Mouse (Mus musculus) heart, embryonic 16.5 days (tissue): ENCODE results near the gene Abhd12b. TPM values are rescaled to one million over a fixed set of nuclear protein-coding genes. Genes with fewer than 3 reads are reported as not detected.
"Not testable (repeated sequence)": the region's sequence is repeated elsewhere in the genome, so short reads cannot be mapped to it uniquely, and the experiment has no call there.

ENCODE experiments used
- ATAC-seq: fragments of 200-750 bp; cut with Nextera tagmentation; replicated peaks from 2 replicates; pipeline ENCODE4 v1.8.0; 2017; ENCODE audit warnings: moderate number of reproducible peaks; ENCODE audit not compliant: insufficient read depth, low FRiP score; ENCODE audit errors: extremely low read depth
- H3K27ac ChIP-seq: fragments of 300-500 bp; sonication (generic); 2 replicates; pipeline ENCODE4 v1.5.1; 2014; ENCODE audit warnings: mild to moderate bottlenecking, low read length, control low read depth, moderate library complexity
- H3K27me3 ChIP-seq: fragments of 300-500 bp; sonication (generic); 2 replicates; pipeline ENCODE4 v1.6.1; 2014; ENCODE audit warnings: low read length, mixed read lengths; ENCODE audit not compliant: control insufficient read depth, insufficient read depth
- H3K36me3 ChIP-seq: fragments of 300-500 bp; sonication (generic); 2 replicates; pipeline ENCODE4 v1.6.1; 2014; ENCODE audit not compliant: control insufficient read depth, insufficient read depth
- H3K4me1 ChIP-seq: fragments of 300-500 bp; sonication (generic); 2 replicates; pipeline ENCODE4 v1.6.1; 2014; ENCODE audit warnings: low read length, mixed read lengths; ENCODE audit not compliant: control insufficient read depth, insufficient read depth
- H3K4me2 ChIP-seq: fragments of 300-500 bp; sonication (generic); 2 replicates; pipeline ENCODE4 v1.6.1; 2014; ENCODE audit warnings: low read depth, mild to moderate bottlenecking, control low read depth, low read length
- H3K4me3 ChIP-seq: fragments of 300-500 bp; sonication (generic); 2 replicates; pipeline ENCODE4 v1.5.1; 2014; ENCODE audit warnings: mild to moderate bottlenecking, control low read depth, low read length
- H3K9ac ChIP-seq: fragments of 300-500 bp; sonication (generic); 2 replicates; pipeline ENCODE4 v1.6.1; 2014; ENCODE audit warnings: low read length, control low read depth
- H3K9me3 ChIP-seq: fragments of 300-500 bp; sonication (generic); replicated peaks from 2 replicates; pipeline ENCODE4 v1.6.1; 2016; ENCODE audit warnings: low read length; ENCODE audit not compliant: control insufficient read depth
- WGBS: fragments of 180-500 bp; shearing (Covaris S2); extraction: QIAGEN DNeasy Blood & Tissue Kit; methylation state at CpG from one replicate; pipeline ENCODE4 v1.1.7; 2014; 5-methylcytosine and 5-hydroxymethylcytosine counted together
- polyA plus RNA-seq: library from polyadenylated mRNA; unstranded; fragments of >200 nt; fragmentation: Nextera tagmentation; extraction: Ambion mirVana; gene quantifications from 2 replicates; pipeline ENCODE4 v1.2.1, GENCODE M21; 2015

Gene Abhd12b
- polyA plus RNA-seq, 1 experiment from 2014 or later = not detected

DNA sequence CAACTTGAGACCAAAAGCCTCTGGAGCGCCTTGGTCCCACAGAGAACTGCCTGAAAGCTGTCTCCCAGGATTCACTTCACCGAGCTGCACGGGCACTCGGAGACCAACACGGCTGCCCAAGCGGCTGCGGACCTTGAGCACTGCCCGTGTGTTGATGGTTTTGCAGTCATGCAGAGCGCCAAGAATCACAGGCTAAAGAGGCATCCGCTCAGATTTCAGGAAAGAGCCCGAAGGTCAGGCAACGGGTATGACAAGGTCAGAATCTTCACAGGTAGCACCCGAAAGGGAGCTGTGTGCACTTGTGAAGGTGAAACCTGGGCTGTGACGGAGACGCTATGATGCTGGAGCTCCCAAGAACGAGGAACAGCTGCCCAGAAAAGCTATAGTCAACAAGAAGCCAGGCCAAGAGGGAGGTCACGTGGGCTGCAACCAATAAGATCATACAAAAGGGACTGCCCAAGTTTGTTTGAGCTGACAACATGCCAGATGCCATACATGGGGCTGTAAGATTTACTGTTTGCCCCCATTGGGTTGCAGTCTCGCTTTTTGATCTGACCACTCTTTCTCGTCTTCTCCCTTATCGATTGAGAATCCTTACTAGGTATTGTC is 19.2 kb upstream of the Abhd12b start:
- no peak overlapping the region for H3K27ac ChIP-seq
- H3K36me3 ChIP-seq = no peaks in the 10 kb centered on the region
- no peak overlapping the region for H3K4me3 ChIP-seq
- no peak overlapping the region for H3K4me2 ChIP-seq
- H3K4me1 ChIP-seq = 0 out of 2 replicates have a peak, but pooled peaks cover 3% of the 10 kb centered on the region
- no peak overlapping the region for H3K9ac ChIP-seq
- no peaks in the 10 kb centered on the region for H3K27me3 ChIP-seq
- ATAC-seq = no peak
- H3K9me3 ChIP-seq = no peaks in the 10 kb centered on the region
- 80% methylated on average over 20 of the region's 20 CpGs for WGBS

DNA sequence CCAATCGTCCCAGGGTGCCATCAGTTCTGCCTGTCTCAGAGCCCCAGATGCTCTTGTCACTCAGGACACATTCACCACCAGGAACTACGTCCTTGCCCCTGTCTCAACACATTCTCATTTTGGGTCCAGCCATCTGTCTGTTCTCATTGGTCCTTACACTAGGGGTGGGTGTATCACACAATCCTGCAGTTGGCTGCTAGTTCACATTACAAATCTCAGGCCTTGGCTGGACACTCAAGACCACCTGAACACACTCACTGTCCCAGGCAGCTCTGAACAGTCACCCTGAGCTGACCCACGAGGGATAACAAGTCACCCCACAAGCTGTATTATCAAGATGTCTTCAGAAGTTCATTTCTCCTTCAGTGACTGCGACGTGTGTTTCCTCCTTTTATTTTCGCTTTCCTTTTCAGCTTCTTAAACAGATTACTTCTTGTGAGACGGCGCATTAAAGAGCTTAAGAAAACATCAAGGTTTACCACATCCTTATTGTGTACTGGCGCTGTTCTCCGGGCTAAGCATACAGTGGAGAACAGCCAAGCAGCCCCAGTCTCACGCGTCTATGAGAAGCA is 17.7 kb upstream of the Abhd12b start:
- Histone ChIP-seq H3K9me3 (no peaks in the 10 kb centered on the region), H3K4me3 (peak overlapping the region; percentile 21; the same call in 1 of the 2 replicates), H3K4me2 (no peak overlapping the region; the same call in 1 of the 2 replicates), H3K4me1 (0 out of 2 replicates have a peak, but pooled peaks cover under 1% of the 10 kb centered on the region), H3K36me3 (no peaks in the 10 kb centered on the region), H3K27me3 (no peaks in the 10 kb centered on the region), H3K9ac (no peak overlapping the region), H3K27ac (peak overlapping the region; percentile 36)
- WGBS = 56% methylated on average over 12 of the region's 12 CpGs
- ATAC-seq = peak; percentile 49

DNA sequence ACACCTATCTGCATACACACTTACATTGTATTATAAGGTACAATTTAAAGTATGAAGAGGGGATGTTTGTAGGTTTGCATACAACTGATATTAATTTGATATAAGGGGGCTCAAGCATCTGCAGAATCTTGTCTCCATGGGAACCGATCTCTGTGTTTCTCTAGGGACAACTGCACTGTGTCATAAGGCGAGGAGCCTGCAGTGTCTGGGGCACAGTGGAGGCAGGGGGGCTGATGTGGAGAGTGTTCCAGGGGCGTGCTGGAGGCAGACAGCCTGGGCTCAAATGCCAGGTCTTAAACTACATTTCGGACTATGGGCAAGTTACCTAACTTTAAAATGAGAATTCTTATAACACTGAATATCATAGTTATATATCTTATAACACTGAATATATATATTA is 16.8 kb upstream of the Abhd12b start:
- no peak for ATAC-seq
- Histone ChIP-seq H3K4me1 (no peaks in the 10 kb centered on the region), H3K27ac (no peak overlapping the region), H3K4me2 (no peak overlapping the region), H3K27me3 (no peaks in the 10 kb centered on the region), H3K9me3 (no peaks in the 10 kb centered on the region), H3K9ac (no peak overlapping the region), H3K36me3 (no peaks in the 10 kb centered on the region), H3K4me3 (no peak overlapping the region)
- WGBS = 79% methylated on average over 4 of the region's 4 CpGs

DNA sequence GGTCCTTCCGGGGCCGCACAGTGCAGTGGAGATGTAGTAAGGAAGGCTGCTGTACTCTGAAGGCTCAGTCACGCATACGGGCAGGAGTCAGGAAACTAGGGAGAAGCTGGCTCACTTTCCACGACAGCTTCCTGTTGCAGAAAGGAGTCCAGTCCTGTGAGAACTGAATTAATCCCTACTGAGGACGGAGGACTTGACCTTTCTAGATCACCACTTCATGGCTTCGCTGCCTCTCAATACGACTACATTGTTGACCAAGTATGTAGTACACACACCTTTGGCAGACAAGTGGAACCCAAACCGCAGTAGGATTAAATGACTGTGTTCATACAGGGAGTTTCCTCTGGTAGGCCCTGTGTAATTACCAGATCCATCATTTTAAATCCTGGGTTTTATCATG is 16.3 kb upstream of the Abhd12b start:
- Histone ChIP-seq H3K36me3 (no peaks in the 10 kb centered on the region), H3K27me3 (no peaks in the 10 kb centered on the region), H3K9me3 (no peaks in the 10 kb centered on the region), H3K4me3 (no peak overlapping the region), H3K9ac (no peak overlapping the region), H3K4me1 (no peaks in the 10 kb centered on the region), H3K4me2 (no peak overlapping the region), H3K27ac (no peak overlapping the region)
- 64% methylated on average over 9 of the region's 9 CpGs for WGBS
- ATAC-seq = no peak

DNA sequence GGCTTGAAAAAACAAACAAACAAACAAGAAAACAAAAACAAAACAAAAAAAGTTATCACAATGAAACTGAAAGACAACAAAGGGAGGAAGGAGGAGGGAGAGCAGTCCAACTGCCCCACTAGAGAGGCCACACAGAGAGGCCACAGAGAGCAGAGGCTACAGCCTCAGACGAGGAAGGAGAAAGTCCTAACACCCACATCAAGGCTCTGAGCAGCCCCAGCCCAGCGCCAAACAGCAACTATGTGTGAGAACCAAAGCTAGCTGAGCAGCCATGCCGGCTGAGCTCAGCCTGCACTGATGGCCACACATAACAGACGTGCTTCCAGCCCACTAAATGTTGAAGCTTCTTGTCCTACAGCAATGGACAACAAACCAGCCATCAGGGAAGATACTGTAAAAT is 14.1 kb upstream of the Abhd12b start:
- Histone ChIP-seq H3K9ac (no peak overlapping the region), H3K9me3 (no peaks in the 10 kb centered on the region), H3K36me3 (no peaks in the 10 kb centered on the region), H3K27ac (no peak overlapping the region), H3K4me1 (peaks cover 5% of the 10 kb centered on the region), H3K27me3 (no peaks in the 10 kb centered on the region), H3K4me2 (no peak overlapping the region), H3K4me3 (no peak overlapping the region)
- no peak for ATAC-seq
- 67% methylated on average over 4 of the region's 4 CpGs for WGBS

DNA sequence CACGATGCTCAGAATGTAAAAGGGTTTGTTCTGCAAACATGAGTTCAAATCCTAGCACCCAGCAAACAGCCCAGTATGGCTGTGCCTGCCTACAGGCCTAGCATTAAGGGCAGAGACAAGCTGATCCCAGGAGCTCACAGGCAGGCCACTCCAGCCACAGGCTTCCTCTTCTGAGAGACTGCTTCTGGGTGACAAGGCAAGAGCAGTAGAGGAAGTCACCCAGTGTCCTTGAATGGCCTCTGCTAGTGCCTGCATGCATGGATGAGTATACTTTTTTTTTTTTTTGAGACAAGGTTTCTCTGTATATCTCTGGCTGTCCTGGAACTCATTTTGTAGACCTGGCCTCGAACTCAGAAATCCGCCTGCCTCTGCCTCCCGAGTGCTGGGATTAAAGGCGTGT is 13.4 kb upstream of the Abhd12b start:
- H3K27me3 ChIP-seq = no peaks in the 10 kb centered on the region
- no peak overlapping the region for H3K4me2 ChIP-seq
- no peaks in the 10 kb centered on the region for H3K36me3 ChIP-seq
- no peak overlapping the region for H3K27ac ChIP-seq
- 89% methylated on average over 5 of the region's 5 CpGs for WGBS
- no peak overlapping the region for H3K9ac ChIP-seq
- ATAC-seq = no peak
- H3K9me3 ChIP-seq = no peaks in the 10 kb centered on the region
- H3K4me3 ChIP-seq = no peak overlapping the region
- peaks cover 8% of the 10 kb centered on the region for H3K4me1 ChIP-seq

DNA sequence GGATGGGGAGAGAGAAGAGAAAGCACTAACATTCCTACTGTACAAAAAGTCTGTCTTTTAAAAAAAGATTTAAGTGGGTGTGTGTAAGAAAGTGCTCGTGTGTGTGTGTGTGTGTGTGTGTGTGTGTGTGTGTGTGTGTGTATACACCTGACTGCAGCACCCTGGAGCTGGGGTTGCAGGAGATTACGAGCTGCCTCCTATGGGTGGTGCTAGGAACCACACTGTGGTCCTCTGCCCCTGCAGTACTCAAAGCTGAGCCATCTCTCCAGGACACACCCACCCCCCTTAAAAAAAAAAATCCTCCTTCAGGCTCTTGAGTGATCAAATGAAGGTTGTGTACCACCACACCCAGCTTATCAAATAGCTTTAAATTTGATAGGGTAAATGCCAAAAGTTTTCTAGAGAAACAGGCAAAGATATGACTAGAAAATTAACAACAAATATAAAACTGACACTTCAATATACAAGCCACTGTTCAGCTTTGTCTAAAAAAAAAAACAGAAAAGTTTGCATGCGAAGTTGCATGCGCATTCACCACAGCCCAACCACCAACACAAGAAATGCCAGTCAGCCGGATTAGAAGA is 12.9 kb upstream of the Abhd12b start:
- H3K9me3 ChIP-seq = no peaks in the 10 kb centered on the region
- H3K27me3 ChIP-seq = no peaks in the 10 kb centered on the region
- H3K4me2 ChIP-seq = no peak overlapping the region
- no peaks in the 10 kb centered on the region for H3K36me3 ChIP-seq
- H3K4me1 ChIP-seq = peaks cover 8% of the 10 kb centered on the region
- no peak overlapping the region for H3K27ac ChIP-seq
- ATAC-seq = no peak
- no peak overlapping the region for H3K9ac ChIP-seq
- WGBS = 89% methylated on average over 5 of the region's 5 CpGs
- H3K4me3 ChIP-seq = no peak overlapping the region

DNA sequence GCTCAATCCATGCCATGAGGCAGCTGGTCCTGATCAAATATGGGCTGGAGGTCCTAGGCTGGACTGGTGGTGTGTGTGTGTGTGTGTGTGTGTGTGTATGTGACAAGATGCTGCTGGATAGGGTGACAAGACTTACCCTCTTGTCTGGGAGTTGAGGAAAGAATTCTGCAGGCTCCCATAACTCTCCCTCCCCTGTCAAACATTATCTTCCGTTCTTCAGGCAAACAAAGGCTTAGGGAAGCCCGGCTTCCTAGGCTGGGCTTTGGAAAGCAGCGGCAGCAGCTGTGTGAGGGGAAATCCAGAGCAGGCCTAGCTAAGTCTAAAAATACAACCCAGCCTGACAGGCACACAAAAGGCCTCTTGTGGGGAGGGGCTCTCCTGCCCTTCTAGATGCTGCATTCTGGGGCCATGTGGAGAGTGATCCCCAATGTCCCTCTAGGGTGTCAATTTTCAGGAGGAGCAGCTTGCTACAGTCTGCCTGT is 9.8 kb upstream of the Abhd12b start:
- peak; percentile 80 for ATAC-seq
- peaks cover 13% of the 10 kb centered on the region for H3K4me1 ChIP-seq
- not testable (repeated sequence) for H3K4me3 ChIP-seq, H3K27me3 ChIP-seq, H3K9me3 ChIP-seq, H3K4me2 ChIP-seq, H3K36me3 ChIP-seq
- peak overlapping the region; percentile 81 for H3K27ac ChIP-seq
- 7% methylated on average over 3 of the region's 3 CpGs for WGBS
- H3K9ac ChIP-seq = 0 out of 2 replicates have a peak overlapping the region, but pooled peaks have one; percentile 10
